15 mouse cellular contexts compared by ENCODE assay signal in the genomic region with DNA sequence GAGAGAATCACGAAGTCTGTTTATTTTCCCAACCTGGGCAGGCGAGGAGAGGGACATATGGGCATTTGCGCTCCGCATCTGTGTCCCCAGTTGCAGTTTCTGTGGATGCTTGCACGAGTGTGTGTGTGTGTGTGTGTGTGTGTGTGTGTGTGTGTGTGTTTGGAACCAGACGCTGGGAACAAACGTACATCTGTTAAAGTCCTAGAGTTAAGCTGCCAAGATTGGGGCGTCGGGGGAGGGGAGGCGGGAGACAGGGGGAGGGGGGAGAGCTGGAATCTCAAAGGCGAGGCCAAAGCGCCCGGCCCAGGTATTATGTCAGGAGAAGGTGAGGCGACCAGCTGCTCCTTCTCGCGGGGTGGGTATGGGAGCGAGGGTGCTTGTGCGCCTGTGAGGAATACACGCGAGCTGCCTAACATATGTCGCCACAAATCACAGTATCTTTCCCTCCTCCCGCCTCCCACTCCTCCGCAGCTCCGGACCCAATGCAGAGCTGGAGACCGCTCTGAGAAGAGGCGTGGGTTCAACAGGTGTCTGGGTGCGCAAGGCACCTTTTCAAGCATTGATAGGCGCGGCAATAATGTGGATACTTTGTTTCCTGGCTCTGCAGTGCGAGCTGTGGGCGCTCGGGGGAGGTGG. TPM values are rescaled to one million over a fixed set of nuclear protein-coding genes. Genes with fewer than 3 reads are reported as not detected.
DNase-seq lines count a peak whose midpoint lies in the region; ATAC-seq and TF ChIP-seq lines count a peak whose summit lies in the region.
"Had no signal": no experiment of that assay in that cellular context is flagged by ENCODE, and none has a peak within 500 bp of the region (broad histone marks: within the 10 kb centered on the region; RNA-seq: fewer than 3 reads in every experiment).

No protein-coding gene starts in this region.

- no peak overlapping the region for H3K27ac ChIP-seq in hindbrain, embryonic 14.5 days
- H3K27ac ChIP-seq in hindbrain, embryonic 12.5 days = no peak overlapping the region
- no peak overlapping the region for H3K27ac ChIP-seq in hindbrain, postnatal 0 days
- no peak overlapping the region for H3K27ac ChIP-seq in neural tube, embryonic 13.5 days (replicated peaks)
- H3K27ac ChIP-seq: lung, embryonic 15.5 days had no signal

- H3K4me1 ChIP-seq in hindbrain, embryonic 14.5 days (replicated peaks; ENCODE audit: control insufficient read depth, insufficient read depth, low read length) = peaks cover 6% of the 10 kb centered on the region; the same call in 1 of the 2 replicates
- peaks cover 17% of the 10 kb centered on the region for H3K4me1 ChIP-seq in hindbrain, embryonic 12.5 days
- H3K4me1 ChIP-seq in hindbrain, postnatal 0 days (ENCODE audit: insufficient read depth, low read length) = no peaks in the 10 kb centered on the region
- H3K4me1 ChIP-seq in neural tube, embryonic 13.5 days (replicated peaks) = peaks cover 41% of the 10 kb centered on the region

- WGBS in hindbrain, embryonic 14.5 days = under 1% methylated on average over 32 of the region's 32 CpGs
- WGBS in hindbrain, embryonic 12.5 days = 1% methylated on average over 29 of the region's 32 CpGs
- 2% methylated on average over 31 of the region's 32 CpGs for WGBS in hindbrain, postnatal 0 days
- WGBS in neural tube, embryonic 13.5 days = under 1% methylated on average over 32 of the region's 32 CpGs

- H3K27me3 ChIP-seq in hindbrain, embryonic 14.5 days (ENCODE audit: control insufficient read depth, insufficient read depth, low read length) = peaks cover 76% of the 10 kb centered on the region
- H3K27me3 ChIP-seq in hindbrain, embryonic 12.5 days = peaks cover 84% of the 10 kb centered on the region
- H3K27me3 ChIP-seq in hindbrain, postnatal 0 days (ENCODE audit: insufficient read depth, low read length) = peaks cover 55% of the 10 kb centered on the region
- H3K27me3 ChIP-seq in neural tube, embryonic 13.5 days = peaks cover 86% of the 10 kb centered on the region

- no peaks in the 10 kb centered on the region for H3K36me3 ChIP-seq in hindbrain, embryonic 14.5 days (replicated peaks; ENCODE audit: control insufficient read depth, insufficient read depth)
- no peaks in the 10 kb centered on the region for H3K36me3 ChIP-seq in hindbrain, embryonic 12.5 days
- H3K36me3 ChIP-seq in hindbrain, postnatal 0 days (ENCODE audit: insufficient read depth, low read length) = no peaks in the 10 kb centered on the region
- H3K36me3 ChIP-seq in neural tube, embryonic 13.5 days = no peaks in the 10 kb centered on the region
- H3K36me3 ChIP-seq: lung, embryonic 15.5 days had no signal

- DNase-seq in hindbrain, embryonic 14.5 days (ENCODE audit: low spot score) = no peak
- peak; percentile 32 for DNase-seq in ZHBTc4 (ENCODE audit: low read depth, low spot score)
- DNase-seq in hindbrain, postnatal 0 days (ENCODE audit: low spot score) = no peak
- DNase-seq in embryo, embryonic 10.5 days (ENCODE audit: low spot score) = no peak
- DNase-seq in adrenal gland, postnatal 36 days = no peak
- DNase-seq in heart, adult 9 months (ENCODE audit: low spot score in 2 of 2) = no peak
- DNase-seq: kidney, adult 8-10 months; retina, postnatal 1 day; thymus, adult 18-20 months had no signal

- TF ChIP-seq CTCF in hindbrain, postnatal 0 days (IDR thresholded peaks at IDR 0.05; ENCODE audit: low read depth) = no peak

- H3K9me3 ChIP-seq in hindbrain, embryonic 14.5 days (ENCODE audit: control insufficient read depth, low read length) = no peaks in the 10 kb centered on the region
- no peaks in the 10 kb centered on the region for H3K9me3 ChIP-seq in hindbrain, embryonic 12.5 days (replicated peaks)
- H3K9me3 ChIP-seq in hindbrain, postnatal 0 days (ENCODE audit: low read length) = no peaks in the 10 kb centered on the region
- H3K9me3 ChIP-seq in neural tube, embryonic 13.5 days = no peaks in the 10 kb centered on the region
- H3K9me3 ChIP-seq: lung, embryonic 15.5 days had no signal

- peak overlapping the region; percentile 40 for H3K4me2 ChIP-seq in hindbrain, embryonic 14.5 days (replicated peaks)
- no peak overlapping the region for H3K4me2 ChIP-seq in hindbrain, embryonic 12.5 days (replicated peaks)
- H3K4me2 ChIP-seq in hindbrain, postnatal 0 days (ENCODE audit: low read depth, low read length) = peak overlapping the region; percentile 44
- peak overlapping the region; percentile 39 for H3K4me2 ChIP-seq in neural tube, embryonic 13.5 days
- H3K4me2 ChIP-seq: lung, embryonic 15.5 days had no signal

- H3K4me3 ChIP-seq in hindbrain, embryonic 14.5 days (replicated peaks; ENCODE audit: low read length) = no peak overlapping the region
- no peak overlapping the region for H3K4me3 ChIP-seq in hindbrain, embryonic 12.5 days
- H3K4me3 ChIP-seq in hindbrain, postnatal 0 days (ENCODE audit: low read length) = peak overlapping the region; percentile 7; the same call in 1 of the 2 replicates
- no peak overlapping the region for H3K4me3 ChIP-seq in neural tube, embryonic 13.5 days
- H3K4me3 ChIP-seq: lung, embryonic 15.5 days had no signal

- no peak overlapping the region for H3K9ac ChIP-seq in hindbrain, embryonic 14.5 days
- H3K9ac ChIP-seq in hindbrain, embryonic 12.5 days = no peak overlapping the region
- no peak overlapping the region for H3K9ac ChIP-seq in hindbrain, postnatal 0 days (replicated peaks; ENCODE audit: low read length)
- H3K9ac ChIP-seq in neural tube, embryonic 13.5 days = no peak overlapping the region
- H3K9ac ChIP-seq: lung, embryonic 15.5 days had no signal

- ATAC-seq in hindbrain, embryonic 14.5 days (ENCODE audit: low FRiP score) = no peak
- no peak for ATAC-seq in hindbrain, embryonic 12.5 days (ENCODE audit: low FRiP score)
- no peak for ATAC-seq in hindbrain, postnatal 0 days
- ATAC-seq in neural tube, embryonic 13.5 days (ENCODE audit: low read depth) = peak; percentile 23; the same call in 1 of the 2 replicates

RNA-seq across cellular contexts. Expression of a gene that starts 4.5 kb away (rescaled TPM):
- not detected in 2 replicates for polyA plus RNA-seq in hindbrain, embryonic 14.5 days (2014; fragmentation: Nextera tagmentation; extraction: Ambion mirVana)
- polyA plus RNA-seq in hindbrain, embryonic 12.5 days (2016; fragmentation: Nextera tagmentation; extraction: Ambion mirVana) = 0.70 and 0.83 TPM in 2 replicates
- total RNA-seq in hindbrain, postnatal 0 days (2014; rRNA removed) = not detected in 2 replicates
- polyA plus RNA-seq in hindbrain, postnatal 0 days (2015; fragmentation: Nextera tagmentation; extraction: Ambion mirVana) = not detected in 2 replicates
- 2.7 TPM in 2 replicates for polyA plus RNA-seq in neural tube, embryonic 13.5 days (2015; fragmentation: Nextera tagmentation; extraction: Ambion mirVana)
- total RNA-seq in adrenal gland, postnatal 36 days (2021) = not detected
- total RNA-seq: CH12.LX had no signal
- polyA plus RNA-seq: heart, postnatal 0 days; limb, embryonic 11.5 days; lung, embryonic 15.5 days had no signal

RNA-seq across cellular contexts. Expression of a gene that starts 15.3 kb away (rescaled TPM):
- polyA plus RNA-seq in hindbrain, embryonic 14.5 days (2014; fragmentation: Nextera tagmentation; extraction: Ambion mirVana) = 41.6 TPM in 2 replicates
- 47.5 and 50.0 TPM in 2 replicates for polyA plus RNA-seq in hindbrain, embryonic 12.5 days (2016; fragmentation: Nextera tagmentation; extraction: Ambion mirVana)
- total RNA-seq in hindbrain, postnatal 0 days (2014; rRNA removed) = 92.9 and 97.9 TPM in 2 replicates
- polyA plus RNA-seq in hindbrain, postnatal 0 days (2015; fragmentation: Nextera tagmentation; extraction: Ambion mirVana) = 143 and 152 TPM in 2 replicates
- 91.9 and 93.1 TPM in 2 replicates for polyA plus RNA-seq in neural tube, embryonic 13.5 days (2015; fragmentation: Nextera tagmentation; extraction: Ambion mirVana)
- total RNA-seq in adrenal gland, postnatal 36 days (2021) = 1 to 10 TPM; 2.2 to 5.5 TPM
